In genomic region chr19:41669747-41670342, GRCm38 (mm10) we compare ENCODE assay signal across 15 mouse cellular contexts.
DNase-seq lines count a peak whose midpoint lies in the region; ATAC-seq lines count a peak whose summit lies in the region.
"Had no signal": no experiment of that assay in that cellular context is flagged by ENCODE, and none has a peak within 500 bp of the region (broad histone marks: within the 10 kb centered on the region; RNA-seq: fewer than 3 reads in every experiment).

No protein-coding gene starts in this region.

- H3K36me3 ChIP-seq in forebrain, embryonic 14.5 days (ENCODE audit: control insufficient read depth, insufficient read depth, low read length): no peaks in the 10 kb centered on the region
- H3K36me3 ChIP-seq in hindbrain, embryonic 16.5 days (ENCODE audit: control insufficient read depth, insufficient read depth, low read length): no peaks in the 10 kb centered on the region
- no peaks in the 10 kb centered on the region for H3K36me3 ChIP-seq in neural tube, embryonic 14.5 days (ENCODE audit: control insufficient read depth, insufficient read depth, low read length)
- H3K36me3 ChIP-seq in liver, embryonic 12.5 days: no peaks in the 10 kb centered on the region
- H3K36me3 ChIP-seq in intestine, embryonic 16.5 days (ENCODE audit: control insufficient read depth, insufficient read depth, low read length): no peaks in the 10 kb centered on the region
- H3K36me3 ChIP-seq: embryonic facial prominence, embryonic 12.5 days; heart, embryonic 15.5 days; limb, embryonic 13.5 days had no signal

- DNase-seq in kidney, postnatal 4 days: peak; percentile 26 to 37
- DNase-seq in kidney, postnatal 14 days: no peak
- peak; percentile 46 for DNase-seq in forebrain, embryonic 14.5 days (ENCODE audit: low spot score)
- DNase-seq in lung, postnatal 14 days: no peak
- DNase-seq: B cell, adult 2 months; cerebellum, postnatal 14 days; lung, adult 2 months had no signal

- 16% methylated on average over 12 of the region's 12 CpGs for WGBS in forebrain, embryonic 14.5 days
- WGBS in hindbrain, embryonic 16.5 days: 10% methylated on average over 12 of the region's 12 CpGs
- 6% methylated on average over 12 of the region's 12 CpGs for WGBS in neural tube, embryonic 14.5 days
- 48% methylated on average over 12 of the region's 12 CpGs for WGBS in liver, embryonic 12.5 days (ENCODE audit: insufficient replicate concordance)
- 23% methylated on average over 12 of the region's 12 CpGs for WGBS in intestine, embryonic 16.5 days

- ATAC-seq in forebrain, embryonic 14.5 days: peak; percentile 30
- 0 out of 2 replicates have a peak, but pooled peaks have one; percentile 21 for ATAC-seq in hindbrain, embryonic 16.5 days
- ATAC-seq in neural tube, embryonic 14.5 days (ENCODE audit: low read depth): peak; percentile 31
- no peak for ATAC-seq in liver, embryonic 12.5 days
- ATAC-seq in intestine, embryonic 16.5 days: no peak

- no peaks in the 10 kb centered on the region for H3K9me3 ChIP-seq in forebrain, embryonic 14.5 days (replicated peaks; ENCODE audit: control insufficient read depth, low read length)
- no peaks in the 10 kb centered on the region for H3K9me3 ChIP-seq in hindbrain, embryonic 16.5 days (ENCODE audit: control insufficient read depth, low read length)
- H3K9me3 ChIP-seq in neural tube, embryonic 14.5 days (ENCODE audit: control insufficient read depth, low read length): no peaks in the 10 kb centered on the region
- H3K9me3 ChIP-seq in liver, embryonic 12.5 days (replicated peaks): no peaks in the 10 kb centered on the region
- H3K9me3 ChIP-seq in intestine, embryonic 16.5 days (ENCODE audit: control insufficient read depth, low read length): no peaks in the 10 kb centered on the region
- H3K9me3 ChIP-seq: embryonic facial prominence, embryonic 12.5 days; heart, embryonic 15.5 days; limb, embryonic 13.5 days had no signal

- no peak overlapping the region for H3K4me2 ChIP-seq in forebrain, embryonic 14.5 days (ENCODE audit: low read length)
- H3K4me2 ChIP-seq in hindbrain, embryonic 16.5 days (ENCODE audit: low read length): no peak overlapping the region
- peak overlapping the region; percentile 27; the same call in 1 of the 2 replicates for H3K4me2 ChIP-seq in neural tube, embryonic 14.5 days (ENCODE audit: low read depth, low read length)
- H3K4me2 ChIP-seq in liver, embryonic 12.5 days: no peak overlapping the region
- no peak overlapping the region for H3K4me2 ChIP-seq in intestine, embryonic 16.5 days (ENCODE audit: low read depth, low read length)
- H3K4me2 ChIP-seq: embryonic facial prominence, embryonic 12.5 days; heart, embryonic 15.5 days; limb, embryonic 13.5 days had no signal

- peak overlapping the region; percentile 56 for H3K27ac ChIP-seq in forebrain, embryonic 14.5 days (ENCODE audit: low read depth, low read length)
- no peak overlapping the region for H3K27ac ChIP-seq in hindbrain, embryonic 16.5 days (ENCODE audit: low read depth, low read length)
- peak overlapping the region; percentile 55 for H3K27ac ChIP-seq in neural tube, embryonic 14.5 days (ENCODE audit: low read depth, low read length)
- no peak overlapping the region for H3K27ac ChIP-seq in liver, embryonic 12.5 days
- no peak overlapping the region for H3K27ac ChIP-seq in intestine, embryonic 16.5 days (ENCODE audit: low read length)
- H3K27ac ChIP-seq: embryonic facial prominence, embryonic 12.5 days; heart, embryonic 15.5 days; left cerebral cortex, adult 2 months; limb, embryonic 13.5 days had no signal

- H3K9ac ChIP-seq in forebrain, embryonic 14.5 days (ENCODE audit: low read length): 0 out of 2 replicates have a peak overlapping the region, but pooled peaks have one; percentile 13
- H3K9ac ChIP-seq in hindbrain, embryonic 16.5 days (ENCODE audit: low read depth, low read length): no peak overlapping the region
- H3K9ac ChIP-seq in neural tube, embryonic 14.5 days (replicated peaks; ENCODE audit: low read depth, low read length): no peak overlapping the region
- no peak overlapping the region for H3K9ac ChIP-seq in liver, embryonic 12.5 days
- no peak overlapping the region for H3K9ac ChIP-seq in intestine, embryonic 16.5 days (ENCODE audit: low read depth, low read length)
- H3K9ac ChIP-seq: embryonic facial prominence, embryonic 12.5 days; heart, embryonic 15.5 days; limb, embryonic 13.5 days had no signal

- peaks cover 5% of the 10 kb centered on the region; the same call in 1 of the 2 replicates for H3K27me3 ChIP-seq in forebrain, embryonic 14.5 days (replicated peaks; ENCODE audit: control insufficient read depth, insufficient read depth, low read length)
- H3K27me3 ChIP-seq in hindbrain, embryonic 16.5 days (replicated peaks; ENCODE audit: control insufficient read depth, insufficient read depth, low read length): peaks cover 2% of the 10 kb centered on the region; the same call in 1 of the 2 replicates
- no peaks in the 10 kb centered on the region for H3K27me3 ChIP-seq in neural tube, embryonic 14.5 days (ENCODE audit: control insufficient read depth, insufficient read depth, low read length)
- H3K27me3 ChIP-seq in liver, embryonic 12.5 days (replicated peaks): peaks cover 28% of the 10 kb centered on the region
- H3K27me3 ChIP-seq in intestine, embryonic 16.5 days (replicated peaks; ENCODE audit: control insufficient read depth, insufficient read depth, low read length): no peaks in the 10 kb centered on the region

- no peak overlapping the region for H3K4me3 ChIP-seq in forebrain, embryonic 14.5 days (ENCODE audit: low read depth, low read length)
- H3K4me3 ChIP-seq in hindbrain, embryonic 16.5 days (ENCODE audit: low read length): no peak overlapping the region
- H3K4me3 ChIP-seq in neural tube, embryonic 14.5 days (ENCODE audit: low read depth, low read length): no peak overlapping the region
- H3K4me3 ChIP-seq in liver, embryonic 12.5 days: no peak overlapping the region
- H3K4me3 ChIP-seq in intestine, embryonic 16.5 days (ENCODE audit: low read length): no peak overlapping the region
- H3K4me3 ChIP-seq: embryonic facial prominence, embryonic 12.5 days; heart, embryonic 15.5 days; left cerebral cortex, adult 2 months; limb, embryonic 13.5 days had no signal

- H3K4me1 ChIP-seq in forebrain, embryonic 14.5 days (ENCODE audit: control insufficient read depth, insufficient read depth, low read length): peaks cover 25% of the 10 kb centered on the region
- peaks cover 27% of the 10 kb centered on the region for H3K4me1 ChIP-seq in hindbrain, embryonic 16.5 days (ENCODE audit: control insufficient read depth, insufficient read depth, low read depth, low read length)
- H3K4me1 ChIP-seq in neural tube, embryonic 14.5 days (ENCODE audit: control insufficient read depth, insufficient read depth, low read length): peaks cover 45% of the 10 kb centered on the region
- H3K4me1 ChIP-seq in liver, embryonic 12.5 days: no peaks in the 10 kb centered on the region
- no peaks in the 10 kb centered on the region for H3K4me1 ChIP-seq in intestine, embryonic 16.5 days (ENCODE audit: control insufficient read depth, insufficient read depth, low read length)
- H3K4me1 ChIP-seq: heart, embryonic 15.5 days had no signal

Comparison
In these comparisons a context has a peak if more than half of its experiments do, and no peak if none do; other contexts are left out.
1. DNase-seq: peak in kidney, postnatal 4 days (2 of 2) and forebrain, embryonic 14.5 days (single experiment); none in kidney, postnatal 14 days (single experiment) and lung, postnatal 14 days (single experiment).
2. ATAC-seq: peak in forebrain, embryonic 14.5 days (single experiment), hindbrain, embryonic 16.5 days (single experiment) and neural tube, embryonic 14.5 days (single experiment); none in liver, embryonic 12.5 days (single experiment) and intestine, embryonic 16.5 days (single experiment).
3. H3K27ac ChIP-seq: peak in forebrain, embryonic 14.5 days (single experiment) and neural tube, embryonic 14.5 days (single experiment); none in hindbrain, embryonic 16.5 days (single experiment), liver, embryonic 12.5 days (single experiment) and intestine, embryonic 16.5 days (single experiment).